Mouse (Mus musculus) embryonic facial prominence, embryonic 13.5 days (tissue): ENCODE measurements around the gene Epn2. TPM values are rescaled to one million over a fixed set of nuclear protein-coding genes. Genes with fewer than 3 reads are reported as not detected.

Experiments
- ATAC-seq: fragments of 200-750 bp; cut with Nextera tagmentation; 2 replicates; pipeline ENCODE4 v1.8.0; 2017; ENCODE audit warnings: low read depth; ENCODE audit not compliant: insufficient number of reproducible peaks, insufficient read depth, low FRiP score, low TSS enrichment
- H3K27ac ChIP-seq: fragments of 300-500 bp; sonication (generic); 2 replicates; pipeline ENCODE4 v1.5.1; 2015; ENCODE audit warnings: moderate library complexity, mild to moderate bottlenecking, inconsistent platforms
- H3K27me3 ChIP-seq: fragments of 300-500 bp; sonication (generic); 2 replicates; pipeline ENCODE4 v1.6.1; 2015; ENCODE audit warnings: mild to moderate bottlenecking, inconsistent platforms
- H3K36me3 ChIP-seq: fragments of 300-500 bp; sonication (generic); 2 replicates; pipeline ENCODE4 v1.6.1; 2015; ENCODE audit warnings: mild to moderate bottlenecking, inconsistent platforms
- H3K4me1 ChIP-seq: fragments of 300-500 bp; sonication (generic); 2 replicates; pipeline ENCODE4 v1.6.1; 2015; ENCODE audit warnings: inconsistent platforms
- H3K4me2 ChIP-seq: fragments of 300-500 bp; sonication (generic); 2 replicates; pipeline ENCODE4 v1.6.1; 2015; ENCODE audit warnings: moderate library complexity, mild to moderate bottlenecking, inconsistent platforms
- H3K4me3 ChIP-seq: fragments of 300-500 bp; sonication (generic); 2 replicates; pipeline ENCODE4 v1.5.1; 2015; ENCODE audit warnings: mild to moderate bottlenecking, inconsistent platforms
- H3K9ac ChIP-seq: fragments of 300-500 bp; sonication (generic); 2 replicates; pipeline ENCODE4 v1.6.1; 2015; ENCODE audit warnings: mild to moderate bottlenecking, inconsistent platforms
- H3K9me3 ChIP-seq: fragments of 300-500 bp; sonication (generic); 2 replicates; pipeline ENCODE4 v1.6.1; 2016; ENCODE audit warnings: inconsistent platforms
- whole genome bisulfite sequencing: fragments of 180-500 bp; shearing (Covaris S2); methylation state at CpG from one replicate; pipeline ENCODE4 v1.1.7; 2015; ENCODE audit warnings: mixed read lengths; 5-methylcytosine and 5-hydroxymethylcytosine counted together
- polyA plus RNA-seq: library from polyadenylated mRNA; unstranded; fragments of >200 nt; fragmentation: Nextera tagmentation; extraction: Ambion mirVana; gene quantifications from 2 replicates; pipeline ENCODE4 v1.2.1, GENCODE M21; 2015

Epn2 gene
- 30.0 and 34.0 TPM in 2 replicates for polyA plus RNA-seq

DNA sequence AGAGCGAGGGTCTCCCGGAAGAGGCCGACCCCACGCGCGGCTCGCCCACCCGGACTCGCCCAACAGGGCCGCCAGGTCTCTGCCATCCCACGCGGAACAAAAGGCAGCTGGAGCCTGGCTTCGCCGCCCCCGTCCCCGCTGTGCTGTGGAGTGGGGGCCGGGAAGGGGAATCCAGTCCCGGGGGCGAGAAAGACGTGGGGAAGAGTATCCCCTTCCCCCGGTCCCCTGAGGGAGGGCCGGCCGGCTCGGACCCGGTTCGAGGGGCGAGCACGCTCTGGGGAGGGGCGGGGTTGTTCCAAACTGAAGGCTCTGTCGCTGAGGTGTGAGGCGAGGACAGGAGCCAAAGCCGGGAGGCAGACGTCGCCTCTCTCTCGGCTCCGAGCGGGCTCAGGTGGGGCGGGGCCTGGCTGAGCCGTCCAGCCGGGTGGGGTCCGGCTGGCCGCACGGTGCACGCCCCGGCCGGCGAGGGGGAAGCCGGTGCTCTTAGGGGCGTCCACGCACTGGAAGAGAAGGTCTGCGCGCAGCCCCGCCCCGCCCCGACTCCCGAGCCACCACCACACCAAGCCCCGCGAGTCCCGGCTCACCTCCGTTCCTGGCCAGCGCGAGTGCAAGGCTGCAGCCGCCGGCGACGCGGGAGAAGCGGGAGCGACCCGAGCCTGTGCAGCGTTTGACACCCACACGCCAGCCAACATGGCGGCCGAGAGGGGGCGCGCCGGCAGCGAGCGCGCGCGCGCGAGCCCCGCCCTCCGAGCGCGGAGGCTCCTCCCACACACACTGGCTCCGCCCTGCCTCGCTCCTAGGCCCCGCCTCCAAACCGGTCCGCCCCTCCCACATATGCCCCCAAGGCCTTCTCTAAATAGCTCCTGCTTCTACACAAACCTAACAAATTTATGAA lies at the start of gene Epn2:
Epn2 (minus strand) TSS at position 705 of the 895 bp plus-strand sequence.
- H3K36me3 ChIP-seq: no peaks in the 10 kb centered on the region; the same call in 1 of the 2 replicates
- no peaks in the 10 kb centered on the region for H3K27me3 ChIP-seq
- H3K9ac ChIP-seq: peak within 1 kb of the TSS; percentile 96
- no peaks in the 10 kb centered on the region for H3K9me3 ChIP-seq
- ATAC-seq: peak; percentile 88
- H3K4me3 ChIP-seq: peak within 1 kb of the TSS; percentile 94
- WGBS: under 1% methylated on average over 64 of the region's 93 CpGs
- peak within 1 kb of the TSS; percentile 77 for H3K4me2 ChIP-seq
- peaks cover 17% of the 10 kb centered on the region for H3K4me1 ChIP-seq
- H3K27ac ChIP-seq: peak within 1 kb of the TSS; percentile 91

DNA sequence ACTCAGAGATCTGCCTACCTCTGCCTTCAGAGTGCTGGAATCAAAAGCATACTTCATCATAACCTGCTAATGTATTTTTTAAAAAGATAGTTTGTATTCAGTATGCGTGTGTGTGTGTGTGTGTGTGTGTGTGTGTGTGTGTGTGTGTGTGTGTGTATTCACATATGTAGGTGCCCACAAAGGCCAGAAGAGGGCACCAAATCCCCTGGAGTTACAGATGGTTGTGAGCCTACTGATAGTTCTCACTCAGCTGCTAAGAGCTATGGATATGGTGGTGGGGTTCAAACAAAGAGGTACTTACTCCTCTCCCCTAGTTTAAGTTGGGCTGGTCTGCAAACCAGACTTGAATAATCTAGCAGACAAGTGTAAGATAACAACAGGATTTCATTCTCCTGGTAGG lies 47.0 kb upstream of the Epn2 start:
- H3K9ac ChIP-seq: no peak overlapping the region
- no peak overlapping the region for H3K27ac ChIP-seq
- H3K4me2 ChIP-seq: no peak overlapping the region
- H3K4me3 ChIP-seq: no peak overlapping the region
- H3K4me1 ChIP-seq: no peaks in the 10 kb centered on the region
- no peaks in the 10 kb centered on the region for H3K36me3 ChIP-seq
- WGBS: 86% methylated on average over 1 of the region's 1 CpGs
- no peak for ATAC-seq
- H3K27me3 ChIP-seq: no peaks in the 10 kb centered on the region
- no peaks in the 10 kb centered on the region for H3K9me3 ChIP-seq

DNA sequence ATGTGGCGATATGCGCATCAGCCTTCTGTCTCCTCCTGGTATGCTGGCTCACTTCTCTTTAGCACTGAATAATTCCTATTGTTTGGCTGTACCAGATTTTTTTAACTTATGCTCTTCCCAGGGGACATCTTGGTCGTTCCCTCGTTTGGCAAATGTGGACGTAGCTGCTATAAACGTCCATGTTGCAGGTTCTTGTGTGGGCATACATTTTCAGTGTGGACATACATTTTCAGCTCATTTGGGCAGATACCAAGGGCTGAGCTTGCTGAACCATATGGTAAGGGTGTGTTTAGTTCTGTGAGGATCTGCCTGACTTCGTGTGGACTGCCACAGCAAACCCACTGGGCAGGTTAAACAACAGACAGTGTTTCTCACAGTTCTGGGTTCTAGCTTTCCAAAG lies 45.6 kb upstream of the Epn2 start:
- Histone ChIP-seq H3K4me2 (no peak overlapping the region), H3K27me3 (no peaks in the 10 kb centered on the region), H3K36me3 (no peaks in the 10 kb centered on the region), H3K9ac (no peak overlapping the region), H3K4me1 (no peaks in the 10 kb centered on the region; the same call in 1 of the 2 replicates), H3K9me3 (no peaks in the 10 kb centered on the region), H3K4me3 (no peak overlapping the region), H3K27ac (no peak overlapping the region)
- WGBS: 73% methylated on average over 7 of the region's 7 CpGs
- ATAC-seq: no peak

DNA sequence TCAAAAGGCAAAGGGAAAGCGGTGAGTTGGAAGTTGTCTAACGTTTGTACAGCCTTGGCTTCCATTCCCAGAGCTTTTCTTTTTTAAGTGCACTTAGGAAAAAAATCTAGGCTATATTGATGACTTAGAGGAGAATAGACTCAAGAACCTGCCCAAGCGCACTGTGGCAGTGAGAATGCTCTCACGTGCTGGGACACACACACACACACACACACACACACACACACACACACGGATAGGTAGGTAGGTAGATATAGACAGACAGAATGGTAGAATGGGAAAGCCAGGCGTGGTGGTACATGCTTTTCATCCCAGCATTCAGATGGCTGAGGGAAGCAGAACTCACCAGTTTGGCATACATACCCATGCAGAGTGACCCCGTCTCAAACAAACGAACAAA lies 41.3 kb upstream of the Epn2 start:
- 57% methylated on average over 8 of the region's 8 CpGs for WGBS
- no peak for ATAC-seq
- H3K4me3 ChIP-seq: peak overlapping the region; percentile 42
- H3K27ac ChIP-seq: no peak overlapping the region
- peak overlapping the region; percentile 74 for H3K4me2 ChIP-seq
- H3K9me3 ChIP-seq: no peaks in the 10 kb centered on the region
- peaks cover 17% of the 10 kb centered on the region for H3K4me1 ChIP-seq
- H3K27me3 ChIP-seq: no peaks in the 10 kb centered on the region
- H3K36me3 ChIP-seq: no peaks in the 10 kb centered on the region
- H3K9ac ChIP-seq: peak overlapping the region; percentile 62

DNA sequence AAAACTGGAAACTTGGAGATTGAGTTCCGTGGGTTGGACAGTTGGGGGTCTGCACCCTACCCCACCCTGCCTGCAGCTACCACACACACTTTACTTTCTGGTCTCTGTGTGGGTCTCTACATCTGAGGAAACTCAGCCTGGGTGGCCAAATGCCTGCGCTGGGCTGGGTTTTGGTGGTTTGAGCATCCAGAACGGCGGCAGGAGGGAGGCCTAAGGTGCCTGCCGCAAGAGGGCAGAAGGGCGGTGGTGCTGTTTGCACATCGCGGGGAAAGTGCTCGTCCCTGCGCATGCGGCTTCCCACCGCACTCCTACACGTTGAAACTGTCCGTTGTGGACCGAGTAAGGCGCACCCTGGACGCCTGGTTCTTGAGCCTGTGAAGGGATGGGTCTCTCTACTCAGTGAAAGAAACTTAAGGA lies 40.8 kb upstream of the Epn2 start:
- Histone ChIP-seq H3K36me3 (no peaks in the 10 kb centered on the region), H3K27me3 (no peaks in the 10 kb centered on the region), H3K4me2 (peak overlapping the region; percentile 74), H3K9me3 (no peaks in the 10 kb centered on the region), H3K27ac (peak overlapping the region; percentile 41; the same call in 1 of the 2 replicates), H3K4me3 (peak overlapping the region; percentile 42), H3K9ac (peak overlapping the region; percentile 62), H3K4me1 (peaks cover 22% of the 10 kb centered on the region)
- ATAC-seq: peak; percentile 63; the same call in 1 of the 2 replicates
- WGBS: under 1% methylated on average over 17 of the region's 17 CpGs

DNA sequence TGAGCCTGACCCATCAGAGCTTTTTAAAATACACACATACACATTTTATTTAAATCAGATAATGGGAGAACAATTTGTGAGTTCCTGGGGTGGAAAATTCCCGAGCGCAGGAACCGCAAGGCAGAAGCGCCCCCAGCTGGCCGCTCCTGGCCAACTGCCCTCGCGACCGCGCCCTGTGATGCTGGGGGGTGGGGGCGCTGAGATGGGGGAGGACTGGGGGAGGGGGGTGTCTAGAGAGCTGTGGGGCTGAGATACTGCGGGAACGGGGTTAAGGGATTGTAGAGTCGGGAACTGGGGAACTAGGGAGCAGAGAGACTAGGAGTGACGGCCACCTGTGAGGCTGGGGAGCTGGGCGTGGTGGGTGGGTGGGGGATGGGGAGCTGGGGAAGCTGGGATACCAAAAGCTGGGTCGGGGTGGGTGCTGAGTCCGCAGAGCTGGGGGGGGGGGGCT lies 40.3 kb upstream of the Epn2 start:
- peak; percentile 60; the same call in 1 of the 2 replicates for ATAC-seq
- peaks cover 22% of the 10 kb centered on the region for H3K4me1 ChIP-seq
- 1% methylated on average over 17 of the region's 17 CpGs for WGBS

DNA sequence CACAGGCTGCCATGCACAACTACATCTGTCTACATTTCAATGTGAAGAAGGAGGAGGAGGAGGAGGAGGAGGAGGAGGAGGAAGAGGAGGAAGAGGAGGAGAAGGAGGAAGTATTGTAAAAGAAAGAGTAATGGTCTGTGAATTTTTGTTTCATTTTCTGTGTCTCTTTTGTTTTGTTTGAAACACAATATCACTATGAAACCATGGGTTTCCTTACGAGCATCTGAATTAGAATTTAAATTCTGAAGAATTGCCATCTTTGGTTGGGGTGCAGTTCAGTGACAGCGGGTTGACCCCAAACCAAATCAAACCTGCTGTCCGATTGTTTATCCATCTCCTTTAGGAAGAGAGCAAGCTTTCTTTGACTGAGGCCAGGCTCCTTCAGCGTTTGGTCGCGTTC lies 39.9 kb upstream of the Epn2 start:
- H3K4me2 ChIP-seq: peak overlapping the region; percentile 74
- H3K4me1 ChIP-seq: peaks cover 22% of the 10 kb centered on the region
- H3K27ac ChIP-seq: 0 out of 2 replicates have a peak overlapping the region, but pooled peaks have one; percentile 41
- WGBS: 11% methylated on average over 6 of the region's 6 CpGs
- H3K36me3 ChIP-seq: no peaks in the 10 kb centered on the region
- peak overlapping the region; percentile 42 for H3K4me3 ChIP-seq
- peak overlapping the region; percentile 62 for H3K9ac ChIP-seq
- no peaks in the 10 kb centered on the region for H3K27me3 ChIP-seq
- no peak for ATAC-seq
- no peaks in the 10 kb centered on the region for H3K9me3 ChIP-seq

More for the DNA sequence above, 40.3 kb upstream of the Epn2 start:
- H3K9me3 ChIP-seq: no peaks in the 10 kb centered on the region
- H3K27ac ChIP-seq: peak overlapping the region; percentile 41; the same call in 1 of the 2 replicates
- peak overlapping the region; percentile 42 for H3K4me3 ChIP-seq
- H3K4me2 ChIP-seq: peak overlapping the region; percentile 74
- H3K9ac ChIP-seq: peak overlapping the region; percentile 62
- H3K27me3 ChIP-seq: no peaks in the 10 kb centered on the region
- no peaks in the 10 kb centered on the region for H3K36me3 ChIP-seq

DNA sequence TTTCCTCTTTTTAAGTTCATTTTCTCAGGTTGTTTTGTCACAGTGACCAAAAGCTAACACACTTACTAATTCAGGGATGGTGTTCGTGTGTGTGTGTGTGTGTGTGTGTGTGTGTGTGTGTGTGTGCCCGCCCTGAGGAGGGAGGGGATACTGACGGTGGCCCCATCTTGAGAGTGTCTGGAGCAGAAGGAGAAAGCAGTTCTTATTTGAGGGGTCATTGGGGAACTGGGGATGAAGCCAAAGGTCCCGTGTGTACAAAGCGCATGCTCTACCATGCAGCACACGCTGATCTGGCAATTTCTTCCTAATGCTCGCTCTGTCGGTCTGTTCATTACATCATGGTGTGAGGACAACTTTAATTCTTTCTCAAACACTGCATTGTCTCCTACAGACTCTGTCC lies 39.1 kb upstream of the Epn2 start:
- no peak for ATAC-seq
- Histone ChIP-seq H3K9me3 (no peaks in the 10 kb centered on the region), H3K36me3 (no peaks in the 10 kb centered on the region), H3K27ac (no peak overlapping the region), H3K4me3 (no peak overlapping the region), H3K4me1 (peaks cover 22% of the 10 kb centered on the region), H3K27me3 (no peaks in the 10 kb centered on the region), H3K4me2 (no peak overlapping the region), H3K9ac (no peak overlapping the region)
- WGBS: 80% methylated on average over 8 of the region's 8 CpGs

DNA sequence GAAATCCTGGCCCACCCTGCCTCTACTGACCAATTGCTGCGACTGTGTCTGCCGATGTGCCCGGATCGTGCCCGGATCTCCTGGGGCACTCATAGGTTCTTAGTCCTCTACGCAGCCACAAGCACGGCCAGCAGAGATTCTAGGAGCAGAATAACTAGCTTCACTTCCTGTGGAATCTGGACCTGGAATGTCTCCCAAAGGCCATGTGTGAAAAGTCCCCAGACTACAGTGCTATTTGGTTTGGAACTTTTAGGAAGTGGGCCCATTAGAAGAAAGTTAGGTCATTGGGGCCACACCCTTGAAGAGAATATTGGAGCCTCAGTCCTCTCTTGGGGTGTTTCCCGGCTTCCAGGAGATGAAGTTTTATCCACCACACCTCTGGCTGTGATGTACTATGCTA lies 38.6 kb upstream of the Epn2 start:
- Histone ChIP-seq H3K4me2 (no peak overlapping the region), H3K4me3 (no peak overlapping the region), H3K27me3 (no peaks in the 10 kb centered on the region), H3K9me3 (no peaks in the 10 kb centered on the region), H3K4me1 (peaks cover 22% of the 10 kb centered on the region), H3K36me3 (no peaks in the 10 kb centered on the region), H3K27ac (no peak overlapping the region), H3K9ac (no peak overlapping the region)
- 84% methylated on average over 8 of the region's 8 CpGs for WGBS
- no peak for ATAC-seq

DNA sequence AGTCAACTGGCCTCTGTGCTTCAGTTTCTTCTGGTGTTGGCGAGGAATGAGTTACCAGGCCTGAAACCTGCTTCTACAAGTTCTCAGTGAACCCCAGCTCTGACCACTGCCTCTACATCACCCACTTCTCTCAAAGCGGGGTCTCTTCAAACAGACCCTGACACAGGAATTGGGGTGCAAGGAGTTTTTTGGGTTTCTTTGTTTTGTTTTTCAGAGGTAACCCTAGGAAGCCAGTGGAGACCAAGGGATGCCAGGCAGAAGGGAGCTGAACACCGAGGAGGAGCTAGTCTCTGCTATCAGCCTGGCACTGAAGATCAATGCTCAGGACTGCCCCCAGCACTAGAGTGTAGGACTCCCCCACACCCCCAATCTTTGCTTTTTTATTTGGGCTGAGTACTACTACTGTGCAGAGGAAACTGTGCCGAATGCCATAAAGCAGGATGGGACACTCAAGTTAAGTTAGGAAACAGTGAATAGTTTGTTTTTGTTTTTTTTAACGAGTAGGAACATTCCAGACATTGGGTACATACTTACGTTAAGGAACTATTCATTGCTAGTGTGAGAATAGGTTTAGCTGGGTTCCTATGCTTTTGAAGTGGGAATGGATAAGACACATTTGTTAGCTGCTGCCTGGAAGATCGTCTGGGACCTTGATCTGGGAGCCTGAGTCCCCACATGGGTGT lies 37.9 kb upstream of the Epn2 start:
- Histone ChIP-seq H3K27me3 (no peaks in the 10 kb centered on the region), H3K9ac (no peak overlapping the region), H3K4me1 (peaks cover 22% of the 10 kb centered on the region), H3K4me3 (no peak overlapping the region), H3K36me3 (no peaks in the 10 kb centered on the region), H3K4me2 (no peak overlapping the region), H3K9me3 (no peaks in the 10 kb centered on the region), H3K27ac (no peak overlapping the region)
- no peak for ATAC-seq
- WGBS: 83% methylated on average over 7 of the region's 7 CpGs

DNA sequence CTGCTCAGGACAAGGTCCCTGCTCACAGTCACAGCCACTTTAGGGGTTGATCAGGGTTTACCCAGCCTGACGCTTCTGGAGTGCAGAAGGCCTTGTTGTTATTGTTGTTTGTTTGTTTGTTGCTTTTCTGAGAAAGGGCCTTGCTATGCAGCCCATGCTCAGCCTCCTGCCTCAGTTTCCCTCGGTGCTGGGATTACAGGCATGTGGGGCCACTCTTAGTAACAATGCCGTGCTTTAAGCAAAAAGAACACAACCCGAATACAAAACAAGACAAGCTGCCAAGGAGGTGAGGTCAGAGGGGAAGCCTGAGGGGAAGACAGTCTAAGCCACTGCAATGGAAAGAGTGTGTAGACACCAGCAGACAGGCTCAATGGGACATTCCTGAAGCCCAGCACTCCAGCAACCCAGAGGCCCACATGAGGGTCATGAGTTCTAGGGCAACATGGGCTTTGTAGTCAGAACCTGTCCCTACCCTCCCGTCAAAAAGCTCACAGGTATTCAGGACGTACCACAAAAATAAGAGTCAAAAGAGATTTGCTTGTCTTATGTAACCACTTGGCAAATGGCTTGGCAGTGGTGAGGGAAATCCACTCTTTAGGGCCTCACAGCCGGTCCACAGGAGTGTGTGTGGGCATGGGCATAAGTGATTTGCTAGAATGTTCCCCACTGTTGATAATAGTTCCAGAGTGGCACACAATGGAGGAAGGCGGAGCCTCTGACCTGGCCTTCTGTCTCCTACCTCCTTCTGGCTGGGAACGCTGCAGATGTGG lies 37.2 kb upstream of the Epn2 start:
- Histone ChIP-seq H3K4me2 (peak overlapping the region; percentile 61), H3K4me3 (no peak overlapping the region), H3K36me3 (no peaks in the 10 kb centered on the region), H3K4me1 (peaks cover 22% of the 10 kb centered on the region), H3K27ac (peak overlapping the region; percentile 73; the same call in 1 of the 2 replicates), H3K9ac (peak overlapping the region; percentile 55; the same call in 1 of the 2 replicates), H3K9me3 (no peaks in the 10 kb centered on the region), H3K27me3 (no peaks in the 10 kb centered on the region)
- 66% methylated on average over 9 of the region's 9 CpGs for WGBS
- ATAC-seq: no peak
